In genomic region chr1:180911653-180912287, GRCm38 (mm10) we compare ENCODE assay signal across 9 mouse cellular contexts. TPM values are rescaled to one million over a fixed set of nuclear protein-coding genes. Genes with fewer than 3 reads are reported as not detected.
DNase-seq lines count a peak whose midpoint lies in the region; ATAC-seq and TF ChIP-seq lines count a peak whose summit lies in the region.
"Had no signal": no experiment of that assay in that cellular context is flagged by ENCODE, and none has a peak within 500 bp of the region (broad histone marks: within the 10 kb centered on the region; RNA-seq: fewer than 3 reads in every experiment).

No protein-coding gene starts in this region.

- peak overlapping the region; percentile 43 for H3K4me2 ChIP-seq in kidney, embryonic 15.5 days
- H3K4me2 ChIP-seq in kidney, embryonic 14.5 days (replicated peaks; ENCODE audit: low read depth, low read length), result no peak overlapping the region
- H3K4me2 ChIP-seq in intestine, postnatal 0 days (replicated peaks; ENCODE audit: low read depth), result peak overlapping the region; percentile 31; the same call in 1 of the 2 replicates
- peak overlapping the region; percentile 16 for H3K4me2 ChIP-seq in neural tube, embryonic 15.5 days
- no peak overlapping the region for H3K4me2 ChIP-seq in midbrain, embryonic 14.5 days (ENCODE audit: low read length)

- H3K36me3 ChIP-seq in kidney, embryonic 15.5 days, result peaks cover 21% of the 10 kb centered on the region
- H3K36me3 ChIP-seq in kidney, embryonic 14.5 days (ENCODE audit: control insufficient read depth, insufficient read depth, low read length), result peaks cover 16% of the 10 kb centered on the region
- peaks cover 10% of the 10 kb centered on the region for H3K36me3 ChIP-seq in intestine, postnatal 0 days (ENCODE audit: control insufficient read depth, insufficient read depth)
- peaks cover 18% of the 10 kb centered on the region for H3K36me3 ChIP-seq in neural tube, embryonic 15.5 days
- peaks cover 17% of the 10 kb centered on the region for H3K36me3 ChIP-seq in midbrain, embryonic 14.5 days (ENCODE audit: control insufficient read depth, insufficient read depth, low read length)

- H3K27ac ChIP-seq in kidney, embryonic 15.5 days, result no peak overlapping the region
- no peak overlapping the region for H3K27ac ChIP-seq in kidney, embryonic 14.5 days (ENCODE audit: low read depth, low read length)
- H3K27ac ChIP-seq in intestine, postnatal 0 days (ENCODE audit: low read depth, low read length), result 0 out of 2 replicates have a peak overlapping the region, but pooled peaks have one; percentile 24
- H3K27ac ChIP-seq in neural tube, embryonic 15.5 days (replicated peaks), result no peak overlapping the region
- H3K27ac ChIP-seq in midbrain, embryonic 14.5 days (replicated peaks; ENCODE audit: low read depth, low read length), result no peak overlapping the region

- WGBS in kidney, embryonic 15.5 days, result 48% methylated on average over 20 of the region's 20 CpGs
- whole genome bisulfite sequencing in kidney, embryonic 14.5 days, result 44% methylated on average over 20 of the region's 20 CpGs
- WGBS in intestine, postnatal 0 days, result 30% methylated on average over 20 of the region's 20 CpGs
- WGBS in neural tube, embryonic 15.5 days, result 62% methylated on average over 20 of the region's 20 CpGs
- 70% methylated on average over 20 of the region's 20 CpGs for WGBS in midbrain, embryonic 14.5 days

- no peak overlapping the region for H3K4me3 ChIP-seq in kidney, embryonic 15.5 days (replicated peaks)
- no peak overlapping the region for H3K4me3 ChIP-seq in kidney, embryonic 14.5 days (ENCODE audit: low read length)
- H3K4me3 ChIP-seq in intestine, postnatal 0 days (ENCODE audit: low read depth, low read length), result no peak overlapping the region
- H3K4me3 ChIP-seq in neural tube, embryonic 15.5 days (replicated peaks), result no peak overlapping the region
- H3K4me3 ChIP-seq in midbrain, embryonic 14.5 days (replicated peaks; ENCODE audit: low read depth, low read length), result no peak overlapping the region

- peak; percentile 54 for DNase-seq in MN1 (ENCODE audit: low spot score)
- DNase-seq in cerebellum, adult 11 months, result no peak
- no peak for DNase-seq in kidney, adult 9 months
- DNase-seq in midbrain, embryonic 14.5 days, result no peak
- DNase-seq: forebrain, postnatal 0 days had no signal

- no peaks in the 10 kb centered on the region for H3K9me3 ChIP-seq in kidney, embryonic 15.5 days (replicated peaks)
- H3K9me3 ChIP-seq in kidney, embryonic 14.5 days (ENCODE audit: control insufficient read depth, low read length), result no peaks in the 10 kb centered on the region
- H3K9me3 ChIP-seq in intestine, postnatal 0 days (ENCODE audit: control insufficient read depth), result no peaks in the 10 kb centered on the region
- H3K9me3 ChIP-seq in neural tube, embryonic 15.5 days (replicated peaks), result no peaks in the 10 kb centered on the region
- H3K9me3 ChIP-seq in midbrain, embryonic 14.5 days (ENCODE audit: control insufficient read depth, low read length), result no peaks in the 10 kb centered on the region

- no peaks in the 10 kb centered on the region for H3K27me3 ChIP-seq in kidney, embryonic 15.5 days
- no peaks in the 10 kb centered on the region for H3K27me3 ChIP-seq in kidney, embryonic 14.5 days (ENCODE audit: control insufficient read depth, insufficient read depth, low read length)
- no peaks in the 10 kb centered on the region for H3K27me3 ChIP-seq in intestine, postnatal 0 days (replicated peaks; ENCODE audit: control insufficient read depth, insufficient read depth, low read length)
- H3K27me3 ChIP-seq in neural tube, embryonic 15.5 days (replicated peaks), result no peaks in the 10 kb centered on the region
- no peaks in the 10 kb centered on the region for H3K27me3 ChIP-seq in midbrain, embryonic 14.5 days (ENCODE audit: control insufficient read depth, insufficient read depth, low read length)

- 0 out of 2 replicates have a peak, but pooled peaks have one; percentile 54 for ATAC-seq in kidney, embryonic 15.5 days (replicated peaks; ENCODE audit: low FRiP score)
- ATAC-seq in kidney, embryonic 14.5 days (ENCODE audit: low FRiP score, low TSS enrichment), result no peak
- peak; percentile 85 for ATAC-seq in intestine, postnatal 0 days
- no peak for ATAC-seq in neural tube, embryonic 15.5 days (ENCODE audit: low FRiP score)
- ATAC-seq in midbrain, embryonic 14.5 days (ENCODE audit: low FRiP score, low TSS enrichment), result no peak
- ATAC-seq: forebrain, postnatal 0 days had no signal

- no peak overlapping the region for H3K9ac ChIP-seq in kidney, embryonic 15.5 days
- no peak overlapping the region for H3K9ac ChIP-seq in kidney, embryonic 14.5 days (ENCODE audit: low read depth, low read length)
- H3K9ac ChIP-seq in intestine, postnatal 0 days (ENCODE audit: low read depth, low read length), result no peak overlapping the region
- no peak overlapping the region for H3K9ac ChIP-seq in neural tube, embryonic 15.5 days (replicated peaks)
- no peak overlapping the region for H3K9ac ChIP-seq in midbrain, embryonic 14.5 days (replicated peaks; ENCODE audit: low read length)
- H3K9ac ChIP-seq: forebrain, postnatal 0 days had no signal

- peaks cover 4% of the 10 kb centered on the region for H3K4me1 ChIP-seq in kidney, embryonic 15.5 days
- no peaks in the 10 kb centered on the region for H3K4me1 ChIP-seq in kidney, embryonic 14.5 days (ENCODE audit: control insufficient read depth, insufficient read depth, low read length)
- H3K4me1 ChIP-seq in intestine, postnatal 0 days (replicated peaks; ENCODE audit: control insufficient read depth, insufficient read depth, low read length), result no peaks in the 10 kb centered on the region
- H3K4me1 ChIP-seq in neural tube, embryonic 15.5 days, result 0 out of 2 replicates have a peak, but pooled peaks cover 3% of the 10 kb centered on the region
- H3K4me1 ChIP-seq in midbrain, embryonic 14.5 days (ENCODE audit: control insufficient read depth, insufficient read depth, low read length), result no peaks in the 10 kb centered on the region

- no peak for TF ChIP-seq CTCF in intestine, postnatal 0 days (IDR thresholded peaks at IDR 0.05; ENCODE audit: low read depth)

RNA-seq across cellular contexts. Expression of gene Pycr2, which starts 7.7 kb away (rescaled TPM):
- polyA plus RNA-seq in kidney, embryonic 15.5 days (2015; fragmentation: Nextera tagmentation; extraction: Ambion mirVana), result 96.2 and 103 TPM in 2 replicates
- 93.9 and 103 TPM in 2 replicates for polyA plus RNA-seq in kidney, embryonic 14.5 days (2014; fragmentation: Nextera tagmentation; extraction: Ambion mirVana)
- 24.5 and 26.3 TPM in 2 replicates for polyA plus RNA-seq in intestine, postnatal 0 days (2015; fragmentation: Nextera tagmentation; extraction: Ambion mirVana)
- polyA plus RNA-seq in neural tube, embryonic 15.5 days (2015; fragmentation: Nextera tagmentation; extraction: Ambion mirVana), result 73.7 and 80.6 TPM in 2 replicates
- polyA plus RNA-seq in midbrain, embryonic 14.5 days (2014; fragmentation: Nextera tagmentation; extraction: Ambion mirVana), result 67.2 and 69.9 TPM in 2 replicates

RNA-seq across cellular contexts. Expression of gene Lefty2, which starts 18.9 kb away (rescaled TPM):
- polyA plus RNA-seq in kidney, embryonic 15.5 days (2015; fragmentation: Nextera tagmentation; extraction: Ambion mirVana), result 0.12 TPM in 1 of 2 replicates, not detected in the other
- not detected in 2 replicates for polyA plus RNA-seq in kidney, embryonic 14.5 days (2014; fragmentation: Nextera tagmentation; extraction: Ambion mirVana)
- polyA plus RNA-seq in intestine, postnatal 0 days (2015; fragmentation: Nextera tagmentation; extraction: Ambion mirVana), result not detected in 2 replicates
- polyA plus RNA-seq in neural tube, embryonic 15.5 days (2015; fragmentation: Nextera tagmentation; extraction: Ambion mirVana), result 1.9 and 3.0 TPM in 2 replicates
- polyA plus RNA-seq in midbrain, embryonic 14.5 days (2014; fragmentation: Nextera tagmentation; extraction: Ambion mirVana), result 1.3 and 2.0 TPM in 2 replicates

RNA-seq across cellular contexts. Expression of gene Lefty1, which starts 23.1 kb away (rescaled TPM):
- polyA plus RNA-seq in kidney, embryonic 15.5 days (2015; fragmentation: Nextera tagmentation; extraction: Ambion mirVana), result 1.3 TPM in 2 replicates
- polyA plus RNA-seq in kidney, embryonic 14.5 days (2014; fragmentation: Nextera tagmentation; extraction: Ambion mirVana), result 0.51 and 0.54 TPM in 2 replicates
- 0.90 and 1.3 TPM in 2 replicates for polyA plus RNA-seq in intestine, postnatal 0 days (2015; fragmentation: Nextera tagmentation; extraction: Ambion mirVana)
- polyA plus RNA-seq in neural tube, embryonic 15.5 days (2015; fragmentation: Nextera tagmentation; extraction: Ambion mirVana), result 0.22 and 0.23 TPM in 2 replicates
- polyA plus RNA-seq in midbrain, embryonic 14.5 days (2014; fragmentation: Nextera tagmentation; extraction: Ambion mirVana), result 0.28 TPM in 1 of 2 replicates, not detected in the other

RNA-seq across cellular contexts. Expression of gene Tmem63a, which starts 30.4 kb away (rescaled TPM):
- 10.2 and 12.5 TPM in 2 replicates for polyA plus RNA-seq in kidney, embryonic 15.5 days (2015; fragmentation: Nextera tagmentation; extraction: Ambion mirVana)
- polyA plus RNA-seq in kidney, embryonic 14.5 days (2014; fragmentation: Nextera tagmentation; extraction: Ambion mirVana), result 4.0 and 7.5 TPM in 2 replicates
- 9.5 and 10.2 TPM in 2 replicates for polyA plus RNA-seq in intestine, postnatal 0 days (2015; fragmentation: Nextera tagmentation; extraction: Ambion mirVana)
- polyA plus RNA-seq in neural tube, embryonic 15.5 days (2015; fragmentation: Nextera tagmentation; extraction: Ambion mirVana), result 2.5 and 5.4 TPM in 2 replicates
- 0.36 and 1.2 TPM in 2 replicates for polyA plus RNA-seq in midbrain, embryonic 14.5 days (2014; fragmentation: Nextera tagmentation; extraction: Ambion mirVana)

Comparison
In these comparisons a context has a peak if more than half of its experiments do, and no peak if none do; other contexts are left out.
1. ATAC-seq: peak in kidney, embryonic 15.5 days (single experiment) and intestine, postnatal 0 days (single experiment); none in kidney, embryonic 14.5 days (single experiment), neural tube, embryonic 15.5 days (single experiment) and midbrain, embryonic 14.5 days (single experiment).
2. H3K4me2 ChIP-seq: peak in kidney, embryonic 15.5 days (single experiment), intestine, postnatal 0 days (single experiment) and neural tube, embryonic 15.5 days (single experiment); none in kidney, embryonic 14.5 days (single experiment) and midbrain, embryonic 14.5 days (single experiment).